Mouse (Mus musculus) ovary, adult 18-20 months (tissue): ENCODE results near the gene Pick1.

Experiments
- DNase-seq: peaks from one replicate; pipeline ENCODE4 v3.0.0; 2022; ENCODE audit warnings: low spot score, mixed read lengths

The Pick1 gene

DNA sequence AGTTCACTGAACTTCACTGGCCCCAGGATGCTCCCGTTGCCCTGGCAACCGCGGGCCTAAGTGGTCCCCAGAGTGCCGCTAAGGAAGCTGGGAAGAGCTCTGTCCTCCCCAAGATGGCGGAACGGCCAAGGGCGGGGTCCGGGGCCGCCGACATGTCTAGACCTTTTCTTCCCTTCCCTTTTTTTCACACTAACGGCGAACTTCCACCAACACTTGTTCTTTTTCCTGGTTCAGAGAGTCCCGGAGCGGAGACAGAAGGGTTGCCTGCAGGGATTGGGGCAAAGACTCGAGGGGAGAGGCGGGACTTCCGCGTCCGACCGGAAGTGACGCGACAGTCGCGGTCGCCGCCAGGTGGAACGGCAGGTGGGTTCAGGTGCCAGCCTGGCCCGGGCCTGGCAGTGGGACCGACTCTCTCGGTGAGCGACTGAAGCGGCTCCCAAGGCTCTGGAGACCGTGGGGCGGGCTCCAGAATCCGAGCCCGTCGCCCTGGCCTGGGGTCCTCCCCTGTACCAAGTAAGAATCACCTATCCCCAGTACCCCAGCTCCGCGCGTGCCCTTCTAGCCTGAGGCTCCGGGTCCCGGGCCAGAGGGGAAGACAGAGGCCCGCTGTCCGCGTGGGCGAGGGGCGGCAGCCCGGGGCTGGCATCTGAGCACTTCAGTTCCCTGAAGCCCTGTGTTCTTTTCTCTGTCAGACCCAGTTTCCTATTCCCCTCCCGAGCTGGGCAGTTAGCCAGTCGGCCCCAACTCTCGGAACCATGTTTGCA lies at the start of gene Pick1, which contains the start of gene Gm49486:
Pick1 (plus strand) TSS at position 116 of the 764 bp plus-strand sequence.
Gm49486 (plus strand) TSS at position 334 of the 764 bp plus-strand sequence.
- peak; percentile 72 for DNase-seq

DNA sequence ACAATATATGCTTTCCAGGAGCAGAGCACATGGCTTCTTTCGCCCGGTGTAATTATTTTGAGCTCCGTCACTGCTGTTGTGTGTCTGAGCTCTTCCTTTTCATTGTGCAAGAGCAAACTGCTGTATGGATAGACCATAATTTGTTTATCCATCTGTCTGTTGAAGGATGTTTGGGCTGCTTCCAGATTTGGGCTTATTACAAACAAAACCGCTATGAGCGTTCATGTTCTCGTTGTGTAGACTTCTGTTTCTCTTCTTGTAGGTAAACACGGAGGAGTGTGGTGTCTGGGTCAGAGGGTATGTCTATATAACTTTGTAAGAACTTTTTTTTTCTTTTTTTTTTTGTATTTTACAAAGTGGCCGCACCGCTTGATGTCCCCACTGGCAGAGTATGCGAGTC lies 43.8 kb upstream of the Pick1 start:
- DNase-seq: no peak

DNA sequence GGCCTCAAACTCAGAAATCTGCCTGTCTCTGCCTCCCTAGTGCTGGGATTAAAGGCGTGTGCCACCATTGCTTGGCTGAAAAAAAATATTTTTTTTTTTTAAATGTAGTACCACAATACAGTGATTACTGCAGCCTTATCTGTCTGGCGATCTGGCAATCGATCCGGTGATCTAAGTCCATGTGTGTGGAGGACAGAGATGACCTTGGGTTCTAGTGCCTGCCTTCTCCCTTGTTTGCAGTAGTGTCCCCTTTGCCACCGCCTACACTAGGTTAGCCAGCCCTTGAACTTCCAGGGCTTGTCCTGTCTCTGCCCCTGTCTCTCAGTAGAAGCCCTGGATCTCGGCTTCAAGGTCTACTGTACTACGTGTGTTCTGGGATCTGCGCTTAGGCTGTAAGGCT lies 41.2 kb upstream of the Pick1 start:
- DNase-seq: no peak

DNA sequence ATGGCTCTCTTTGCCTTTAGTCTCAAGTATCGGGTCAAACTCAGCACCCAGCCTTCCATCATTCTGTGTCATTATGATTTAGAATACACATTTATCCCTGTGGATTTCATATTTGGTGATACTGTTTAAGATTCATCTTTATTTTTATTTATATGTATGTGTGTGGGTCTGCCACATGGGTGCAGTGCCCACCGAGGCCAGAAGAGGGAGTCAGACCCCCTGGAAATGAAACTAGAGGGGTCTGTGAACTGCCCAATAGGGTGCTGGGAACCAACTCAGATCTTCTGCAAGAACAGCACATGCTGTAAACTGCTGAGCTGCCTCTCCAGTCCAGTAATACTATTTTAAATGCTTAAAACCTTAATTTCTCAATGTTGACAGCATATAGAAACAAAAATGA lies 37.5 kb upstream of the Pick1 start:
- DNase-seq: no peak

DNA sequence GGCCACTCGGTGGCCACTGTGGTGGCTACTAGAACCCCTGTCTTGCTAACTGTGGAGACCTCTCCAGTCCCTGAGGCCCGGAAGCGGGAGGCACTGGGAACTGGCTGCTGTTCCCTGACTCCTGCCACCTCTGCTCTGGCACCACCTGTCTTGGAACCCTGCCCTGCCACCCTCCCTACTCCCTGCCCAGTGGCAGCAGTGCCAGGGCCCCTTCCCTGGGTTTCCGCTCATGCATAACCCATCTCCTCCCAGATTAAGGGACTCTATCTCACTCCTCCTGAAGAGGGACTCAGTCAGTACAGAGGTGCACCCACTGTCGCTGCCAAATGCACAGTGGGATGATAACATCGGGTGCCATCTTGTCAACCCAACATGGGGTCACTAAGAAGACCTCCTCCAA lies 36.5 kb upstream of the Pick1 start:
- no peak for DNase-seq

DNA sequence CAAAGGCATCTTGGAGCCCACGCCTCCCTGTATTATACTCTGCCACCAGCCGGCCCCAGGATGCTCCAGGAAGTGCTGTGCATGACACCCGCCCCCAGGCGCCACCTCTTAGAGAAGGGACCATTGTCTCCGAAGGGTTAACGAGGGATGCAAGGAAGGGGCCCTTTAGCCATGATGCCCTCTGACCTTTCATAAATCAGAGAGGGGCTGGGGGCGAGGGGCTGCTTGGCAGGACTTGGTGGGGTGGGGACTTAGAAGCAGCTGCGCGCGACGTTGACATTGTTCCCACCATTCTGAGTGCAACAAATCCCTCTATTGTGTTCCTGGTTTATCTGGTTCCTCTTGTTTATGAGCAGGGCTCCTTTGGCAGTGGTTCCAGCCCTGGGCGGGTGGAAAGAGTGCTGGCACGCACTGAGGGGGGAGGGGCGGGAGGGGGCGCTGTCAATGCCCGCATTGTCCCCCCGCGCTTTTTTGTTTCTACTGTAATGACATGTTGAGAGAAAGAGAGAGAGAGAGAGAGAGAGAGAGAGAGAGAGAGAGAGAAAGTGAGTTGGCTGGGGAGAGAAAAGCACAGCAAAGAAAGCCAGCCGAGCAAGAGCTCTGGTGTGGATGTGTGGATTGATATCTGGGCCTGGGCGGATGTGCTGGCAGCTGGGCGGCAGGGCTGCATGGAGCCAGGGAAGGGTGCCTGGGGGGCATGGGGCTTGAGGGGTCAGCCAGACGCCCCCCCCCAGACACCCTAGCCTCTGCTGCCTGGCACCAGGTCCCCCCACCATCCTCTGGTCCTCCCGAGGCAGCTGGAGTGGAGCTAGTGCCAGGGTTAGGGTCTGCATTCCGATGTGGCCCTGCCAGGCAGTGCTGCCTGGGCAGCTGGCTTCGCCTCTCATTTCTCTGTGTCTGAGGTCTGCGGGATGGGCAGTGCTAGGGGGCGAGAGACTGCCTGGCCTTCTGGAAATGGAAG lies 35.8 kb upstream of the Pick1 start:
- no peak for DNase-seq

DNA sequence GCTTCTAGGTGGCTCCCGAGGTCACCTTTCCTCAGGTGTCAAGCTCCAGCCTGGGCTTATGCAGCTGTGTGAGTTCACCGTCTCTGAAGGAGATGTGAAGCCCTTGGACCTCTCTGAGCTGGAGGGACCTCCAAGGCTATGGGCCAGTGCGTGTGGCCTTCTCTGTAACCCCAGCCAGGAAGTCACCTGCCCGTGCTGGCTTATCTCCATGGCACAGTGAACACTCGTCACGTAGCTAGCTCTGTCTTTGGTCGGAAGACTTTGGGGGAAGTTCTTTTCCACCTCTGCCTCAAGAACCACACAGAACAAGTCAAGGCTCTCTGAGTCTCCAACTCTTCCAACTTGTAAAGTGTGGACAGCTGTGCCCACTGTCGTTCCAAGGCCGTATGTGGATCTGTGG lies 34.9 kb upstream of the Pick1 start:
- no peak for DNase-seq

DNA sequence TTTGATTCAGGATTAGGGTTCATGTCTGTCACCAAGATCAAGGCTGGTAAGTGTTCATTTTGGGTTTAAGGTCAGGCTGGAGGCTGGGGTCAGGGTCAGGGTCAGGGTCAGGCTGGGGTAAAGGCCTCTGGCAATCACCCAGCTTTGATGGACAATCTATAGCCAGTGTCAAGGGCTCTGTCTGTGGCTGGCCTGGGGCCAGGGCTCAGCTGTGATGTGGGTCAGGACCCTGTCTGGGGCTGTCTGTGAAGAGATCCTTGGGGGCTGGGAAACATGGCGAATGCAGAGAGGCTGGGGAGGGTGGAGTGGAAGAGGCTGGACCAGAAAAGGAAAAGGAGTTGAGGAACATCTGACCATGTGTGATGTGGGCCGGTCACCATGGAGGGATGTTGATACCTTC lies 34.0 kb upstream of the Pick1 start:
- DNase-seq: no peak

DNA sequence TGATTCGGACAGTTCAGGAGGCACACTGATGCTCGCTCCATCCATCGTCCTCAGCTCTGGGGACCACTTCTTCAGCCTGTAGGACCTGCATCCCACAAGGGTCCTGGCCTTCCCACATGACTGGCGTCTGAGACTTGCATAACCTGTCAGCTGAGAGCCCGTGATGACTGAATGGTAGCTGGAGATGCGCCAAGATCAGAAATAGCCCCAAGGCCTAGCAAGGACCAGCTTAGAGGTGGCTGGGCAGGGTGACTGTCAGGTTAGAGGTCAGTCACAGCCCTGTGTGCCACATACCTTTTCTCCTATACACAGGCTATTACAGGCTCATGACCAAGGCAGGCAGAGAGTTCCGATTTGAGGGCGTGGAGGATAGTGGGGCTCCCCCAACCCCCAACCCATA lies 33.5 kb upstream of the Pick1 start:
- DNase-seq: no peak

DNA sequence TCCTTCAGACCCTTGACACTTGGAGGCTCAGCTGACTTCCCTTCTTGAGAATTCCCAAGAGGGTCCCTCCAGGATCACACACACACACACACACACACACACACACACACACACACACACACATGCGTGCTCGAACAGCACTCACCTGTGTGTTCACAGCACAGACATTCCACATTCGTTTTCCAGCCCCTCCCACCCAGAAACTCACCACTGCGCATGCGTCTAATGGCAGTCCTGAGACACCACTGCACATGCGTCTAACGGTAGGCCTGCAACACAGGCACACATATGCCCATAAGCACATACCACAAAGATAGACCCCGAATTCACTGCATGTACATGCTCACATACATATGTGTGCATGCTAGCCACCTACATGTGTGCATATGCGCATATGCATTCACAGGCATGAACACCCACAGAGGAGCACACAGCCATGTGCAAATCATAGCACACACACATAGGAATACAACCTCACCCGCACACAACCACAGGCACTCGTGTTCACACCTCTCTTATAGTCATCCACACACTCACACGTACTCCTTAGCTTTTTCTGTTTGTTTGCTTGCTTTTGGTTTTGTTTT lies 29.5 kb upstream of the Pick1 start:
- no peak for DNase-seq

DNA sequence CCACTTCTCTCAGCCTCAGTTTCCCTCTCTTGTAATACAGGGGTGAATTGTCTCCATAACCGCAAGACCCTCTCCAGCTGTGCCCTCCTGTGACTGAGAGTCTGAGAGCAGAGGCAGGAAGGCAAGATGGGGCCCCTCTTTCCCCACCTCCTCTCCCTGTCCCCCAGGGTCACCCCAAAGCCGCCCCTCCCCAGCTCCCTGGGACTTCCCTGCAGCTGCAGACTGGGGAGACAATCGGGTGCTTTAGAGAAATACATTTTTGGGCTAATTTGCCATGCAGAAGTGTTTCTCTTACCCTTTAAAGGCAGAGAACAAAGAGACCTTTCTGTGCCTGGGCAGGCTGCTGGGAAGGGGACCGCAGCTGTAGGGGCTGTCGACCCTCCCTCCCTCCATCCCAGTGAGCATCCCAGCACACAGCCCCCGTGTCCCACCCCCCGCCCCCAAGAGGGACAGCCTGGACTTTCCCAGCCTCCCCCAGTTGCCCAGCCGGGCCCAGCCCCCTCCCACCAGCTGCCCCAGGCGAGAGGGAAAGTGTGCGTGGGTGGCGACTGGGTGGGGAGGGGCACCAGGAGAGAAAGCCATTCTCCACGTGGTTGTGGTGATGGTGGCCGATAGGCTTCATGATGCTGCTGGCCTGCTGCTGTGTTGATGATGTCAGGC lies 27.4 kb upstream of the Pick1 start:
- no peak for DNase-seq

DNA sequence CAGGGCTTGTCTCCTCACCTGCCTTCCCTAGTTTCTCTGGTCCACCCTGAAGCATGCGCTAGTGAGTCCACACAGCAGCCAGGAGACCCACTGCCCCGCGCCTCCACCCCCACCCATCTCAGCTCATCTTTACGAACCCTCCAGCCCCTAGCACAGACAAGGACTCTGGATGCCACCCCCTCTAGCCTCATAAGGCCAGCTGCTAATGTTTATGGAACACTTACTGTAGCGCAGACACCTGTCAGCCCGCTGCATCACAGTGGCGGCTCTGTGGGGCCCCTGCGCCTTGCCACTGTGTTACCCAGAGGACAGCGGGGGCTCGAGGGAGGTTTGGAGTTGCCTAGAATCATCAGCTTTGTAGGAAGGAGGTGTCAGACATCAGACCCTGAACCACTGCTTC lies 26.4 kb upstream of the Pick1 start:
- no peak for DNase-seq

DNA sequence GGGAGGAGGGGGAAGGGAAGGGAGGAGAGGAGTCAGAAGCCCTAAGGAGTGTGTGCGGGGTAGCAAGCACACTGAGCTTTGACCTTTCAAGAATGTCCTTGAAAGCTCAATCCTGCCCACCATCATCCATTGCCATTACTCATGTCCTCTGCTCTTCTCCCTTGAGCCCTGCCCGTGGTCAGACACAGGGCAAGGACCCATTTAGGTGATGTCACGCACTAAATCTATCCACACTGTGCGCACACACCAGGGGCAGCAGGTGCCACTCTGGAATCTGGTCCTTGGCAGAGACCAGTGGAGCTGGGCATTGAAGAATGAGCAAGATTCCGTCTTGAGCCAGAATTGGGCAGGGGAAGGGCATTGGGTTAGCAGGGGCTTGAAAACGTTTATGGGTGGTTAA lies 20.8 kb upstream of the Pick1 start:
- no peak for DNase-seq

DNA sequence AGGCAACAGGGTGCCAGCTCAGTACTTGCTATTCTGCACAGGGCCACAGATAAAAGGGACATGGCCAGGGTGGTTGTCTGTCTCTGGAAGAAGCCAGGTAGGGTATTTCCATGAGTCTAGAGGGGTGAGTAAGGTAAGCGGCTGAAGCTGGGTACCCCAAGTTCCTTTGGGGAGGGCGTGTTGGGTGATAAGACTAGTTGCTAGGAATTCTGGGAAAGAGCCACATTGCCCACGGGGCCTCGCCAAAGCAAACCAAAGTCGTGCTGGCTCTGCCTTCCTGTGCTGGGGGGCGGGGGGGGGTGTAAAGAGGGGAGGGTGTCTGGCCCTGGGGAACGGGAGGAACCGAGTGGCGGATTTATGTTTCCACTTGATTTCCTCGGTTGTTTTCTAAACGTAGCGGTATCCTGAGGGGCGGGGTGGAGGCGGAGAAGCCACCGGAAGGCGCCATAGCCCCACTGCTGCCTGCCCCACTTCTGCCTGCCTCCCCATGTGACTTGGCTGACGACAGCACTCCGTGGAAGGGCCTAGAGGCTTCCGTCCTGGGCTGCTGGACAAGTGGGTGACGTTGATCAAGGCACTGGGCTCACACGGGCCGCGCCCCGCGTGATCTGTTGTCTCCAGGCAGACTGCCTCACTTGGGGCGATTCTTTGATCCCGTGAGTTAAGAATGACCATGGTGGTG lies 20.1 kb upstream of the Pick1 start:
- no peak for DNase-seq

DNA sequence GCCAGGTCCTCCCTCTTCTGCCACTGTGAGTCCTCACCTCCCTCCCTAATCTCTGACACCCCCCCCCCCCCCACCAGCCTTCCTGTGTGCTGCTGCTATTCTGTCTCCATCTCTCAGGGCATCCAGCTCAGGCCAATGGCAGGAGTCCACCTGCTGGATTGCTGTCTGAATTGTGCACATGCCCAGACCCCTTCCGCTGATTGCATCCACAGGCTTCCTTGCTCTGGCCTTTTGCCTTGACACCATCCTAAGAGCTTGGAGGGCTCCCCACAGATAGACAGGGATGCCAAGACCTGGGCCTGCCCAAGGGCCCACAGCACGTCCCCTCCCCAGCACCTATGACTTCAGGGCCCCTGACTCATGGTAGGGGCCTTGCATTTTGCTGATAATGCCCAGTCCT lies 18.6 kb upstream of the Pick1 start:
- DNase-seq: no peak

DNA sequence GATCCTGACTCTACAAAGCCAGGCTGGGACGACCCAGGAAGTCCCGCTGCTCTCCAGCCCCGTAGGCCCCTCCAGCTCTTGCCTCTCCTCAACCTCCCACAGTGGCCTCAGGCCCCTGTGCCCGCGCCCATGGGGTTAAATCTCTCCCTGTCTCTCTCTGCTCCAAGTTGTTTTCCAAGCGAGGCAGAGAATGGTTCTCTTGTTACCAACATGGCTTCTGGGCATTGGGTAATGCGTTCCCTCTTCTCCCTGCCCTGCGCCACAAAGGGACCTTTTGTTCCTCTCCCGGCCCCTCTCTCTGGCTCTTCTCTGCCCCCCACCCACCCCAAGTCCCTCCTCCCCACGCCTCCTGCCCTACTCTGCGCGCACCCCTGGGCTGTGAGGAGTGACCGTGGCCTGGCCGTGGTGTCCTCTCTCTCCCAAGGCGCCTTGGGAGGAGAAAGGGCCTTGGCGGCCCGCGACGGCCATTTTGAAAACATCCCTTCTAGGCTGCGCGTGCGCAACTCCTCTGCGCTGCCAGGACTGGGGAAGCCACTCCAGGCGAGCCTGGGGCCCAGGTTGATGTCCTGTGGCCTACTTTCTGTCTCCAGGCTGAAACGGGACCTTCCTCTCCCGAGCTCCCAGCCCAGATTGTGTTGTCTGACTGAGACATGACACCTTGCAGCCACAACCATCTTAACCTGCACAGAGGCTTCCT lies 16.1 kb upstream of the Pick1 start:
- DNase-seq: no peak

DNA sequence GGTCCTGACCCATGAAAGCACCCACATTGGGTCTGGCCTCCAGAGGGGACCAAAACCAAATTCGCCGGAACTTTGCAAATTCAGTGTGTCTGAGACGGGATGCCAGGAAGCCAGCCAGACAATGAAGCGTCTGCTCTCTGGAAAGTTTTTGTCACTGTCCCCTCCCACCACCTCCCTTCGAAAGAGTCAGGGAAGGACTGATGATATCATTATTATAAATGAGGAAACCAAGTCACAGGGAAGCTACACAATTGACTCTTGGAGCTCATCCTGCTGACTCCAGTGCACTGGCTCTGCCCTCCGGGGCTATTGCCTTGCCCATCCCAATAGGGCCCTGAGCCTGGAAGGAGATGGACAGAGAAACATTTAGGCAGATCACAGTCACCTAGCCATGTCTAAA lies 15.4 kb upstream of the Pick1 start:
- DNase-seq: no peak

DNA sequence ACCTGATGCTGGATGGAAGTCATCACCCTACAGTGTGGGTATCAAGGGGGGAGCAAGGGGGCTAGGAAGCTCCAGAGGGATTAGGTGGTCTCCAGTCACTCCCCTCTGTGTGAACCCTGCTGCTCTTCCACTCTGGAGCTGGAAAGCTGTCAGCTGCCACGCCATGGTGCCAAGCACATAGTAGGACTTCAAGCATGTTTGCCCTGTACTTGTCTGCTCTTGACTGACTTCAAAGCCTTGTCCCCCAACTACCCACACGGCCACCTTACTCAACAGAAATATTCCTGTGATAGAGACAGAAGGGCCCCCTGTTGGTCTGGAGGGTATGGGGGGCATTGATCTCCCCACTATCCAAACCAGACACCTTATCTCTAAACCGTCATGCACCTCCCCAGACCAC lies 12.8 kb upstream of the Pick1 start:
- no peak for DNase-seq

DNA sequence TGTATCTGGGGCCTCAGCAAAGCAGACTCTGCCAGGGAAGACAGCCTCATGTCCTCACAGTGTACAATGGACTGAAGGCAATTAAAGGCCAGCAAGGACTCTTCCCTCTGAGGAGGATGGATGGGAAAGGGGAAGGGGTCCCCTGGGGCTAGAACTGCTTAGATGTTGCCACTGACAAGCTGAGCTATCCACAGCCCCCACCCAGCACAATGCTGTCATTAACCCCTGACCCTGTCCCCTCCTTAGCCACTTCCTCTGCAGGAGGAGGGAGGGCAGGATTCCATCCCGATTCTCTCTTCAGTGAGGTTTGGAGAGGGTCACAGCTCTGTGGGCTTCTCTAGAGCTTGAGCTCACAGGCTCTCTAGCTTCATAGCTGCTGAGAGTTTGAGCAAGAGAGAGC lies 9.4 kb upstream of the Pick1 start:
- no peak for DNase-seq

DNA sequence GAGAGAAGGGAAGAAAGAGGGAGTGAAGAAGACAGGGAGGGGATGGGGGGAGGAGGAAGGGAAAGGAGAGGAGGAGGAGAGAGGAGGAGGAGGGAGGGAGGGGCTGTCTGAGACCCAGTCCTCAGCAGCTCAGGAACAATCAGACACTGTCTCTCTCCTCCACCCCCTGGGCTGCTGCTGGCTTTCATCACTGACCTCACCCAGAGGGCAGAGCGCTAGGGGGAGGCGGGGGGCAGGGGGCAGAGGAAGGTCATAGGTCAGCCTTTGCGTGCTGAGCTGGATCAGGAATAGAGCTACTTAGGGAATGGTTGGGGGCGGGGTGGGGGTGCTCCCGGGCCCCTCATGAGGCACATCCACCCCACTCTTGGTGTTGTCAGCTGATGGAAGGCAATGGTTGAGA lies 5.3 kb upstream of the Pick1 start:
- DNase-seq: no peak

DNA sequence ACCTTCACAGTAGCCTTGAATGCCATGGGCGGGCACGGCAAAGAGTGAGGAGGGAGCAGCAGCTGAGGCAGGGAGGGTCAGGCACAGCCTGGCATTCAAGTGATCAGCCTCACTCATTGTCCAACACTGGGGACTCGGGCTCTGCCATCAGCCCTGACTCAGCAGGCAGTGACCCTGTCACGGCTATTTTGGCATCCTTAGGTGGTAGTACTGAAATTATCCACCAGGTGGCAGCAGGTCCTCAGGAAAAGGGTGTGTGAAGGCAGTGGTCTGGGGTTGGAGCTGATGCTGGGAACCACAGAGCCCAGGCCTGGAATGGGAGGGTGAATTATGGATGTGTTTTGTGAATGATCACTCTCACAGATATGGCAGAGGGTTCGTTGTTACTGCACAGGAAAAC lies 4.3 kb upstream of the Pick1 start:
- DNase-seq: peak; percentile 33
